Mouse (Mus musculus) embryo, embryonic 9.5 days (tissue): ENCODE data around the gene Cldn34c1.
"Not testable (repeated sequence)": the region's sequence is repeated elsewhere in the genome, so short reads cannot be mapped to it uniquely, and the experiment has no call there.

Source experiments
- DNase-seq: peaks from one replicate; pipeline ENCODE4 v3.0.0-alpha.2; 2017; ENCODE audit errors: extremely low spot score

Cldn34c1 gene

DNA sequence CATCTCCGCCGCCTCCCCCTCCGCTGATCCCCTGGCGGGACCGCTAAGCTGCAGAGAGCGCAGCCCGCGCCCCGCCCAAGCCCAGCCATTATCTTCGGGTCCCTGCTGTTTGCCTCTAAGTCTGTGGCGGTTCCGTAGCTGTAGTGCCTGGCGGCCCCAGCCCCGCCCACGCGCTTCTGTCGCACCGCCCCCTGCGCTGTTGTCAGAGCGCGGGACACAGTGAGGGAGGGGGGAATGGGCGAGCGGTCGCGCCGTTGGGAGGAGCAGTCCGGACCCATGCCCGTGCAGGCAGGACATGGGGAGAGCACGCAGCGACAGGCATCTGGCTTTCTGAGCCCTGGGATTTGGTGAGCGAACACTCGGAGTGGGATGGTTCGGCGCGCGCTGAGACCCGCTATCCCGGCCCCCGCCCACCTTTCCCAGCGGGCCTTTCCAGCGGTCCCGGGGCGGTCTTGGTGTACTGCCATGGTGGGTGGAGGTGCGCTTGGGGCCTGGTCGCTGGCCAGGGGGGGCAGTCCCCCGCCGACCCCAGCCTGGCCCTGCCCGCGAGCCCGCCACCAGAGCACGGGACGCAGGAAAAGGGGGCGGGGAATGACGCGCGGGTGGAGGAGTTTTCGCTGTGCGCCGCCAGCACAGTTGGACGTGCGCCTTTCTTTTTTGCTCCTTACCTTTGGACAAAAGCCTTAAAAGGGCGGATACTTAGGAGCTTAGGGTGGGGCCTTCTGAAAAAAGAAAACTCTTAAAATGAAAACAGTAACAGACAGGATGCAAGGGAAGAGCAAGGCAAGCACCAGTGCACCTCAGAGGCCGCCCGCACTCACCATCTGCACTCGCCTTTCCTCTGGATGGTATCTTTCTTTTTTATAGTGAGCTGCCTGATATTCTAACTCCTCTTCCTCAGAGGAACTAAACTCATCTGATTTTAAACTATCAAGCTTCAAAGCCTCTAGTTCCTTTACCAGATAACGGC is at the start of gene Cldn34c1:
Cldn34c1 (plus strand) TSS at position 205 of the 970 bp plus-strand sequence.
- peak; percentile 85 for DNase-seq

DNA sequence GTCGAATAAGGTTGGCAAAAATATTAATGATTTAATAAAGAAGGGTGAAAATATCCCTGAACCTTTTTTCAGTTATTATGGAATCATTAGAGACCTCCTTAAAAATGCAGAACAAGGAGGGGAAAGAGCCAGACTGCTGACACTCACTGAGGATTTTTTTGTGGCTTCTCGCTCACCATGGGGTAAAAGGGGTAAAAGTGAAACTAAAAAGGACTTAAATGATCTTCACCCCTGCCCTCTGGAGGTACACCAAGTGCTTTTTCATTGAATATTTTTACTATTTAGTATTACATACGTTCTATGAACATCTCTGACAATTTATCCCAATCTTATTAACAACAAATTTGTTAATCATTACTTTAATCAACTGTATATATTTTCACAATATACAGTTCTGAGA is 15.9 kb upstream of the Cldn34c1 start:
- no peak for DNase-seq

DNA sequence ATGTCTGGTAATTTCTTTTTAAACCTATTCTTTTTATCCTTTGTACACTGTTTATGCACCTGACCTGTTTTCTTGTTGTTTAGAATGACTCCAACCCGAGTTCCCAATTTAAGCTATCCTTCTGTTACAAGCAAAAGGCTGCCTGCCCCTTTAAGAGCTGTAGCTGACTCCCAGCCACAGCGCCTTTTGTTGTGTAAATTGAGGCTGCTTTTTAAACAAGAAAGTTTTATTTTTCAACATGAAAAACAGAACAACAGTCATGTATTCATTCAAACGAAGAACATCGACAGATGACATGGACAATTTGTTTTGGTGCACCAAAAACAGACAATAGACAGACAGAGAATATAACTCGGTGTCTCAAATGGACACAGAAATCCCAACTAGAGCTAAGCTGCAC is 489 bp upstream of the Cldn34c1 start:
- not testable (repeated sequence) for DNase-seq

DNA sequence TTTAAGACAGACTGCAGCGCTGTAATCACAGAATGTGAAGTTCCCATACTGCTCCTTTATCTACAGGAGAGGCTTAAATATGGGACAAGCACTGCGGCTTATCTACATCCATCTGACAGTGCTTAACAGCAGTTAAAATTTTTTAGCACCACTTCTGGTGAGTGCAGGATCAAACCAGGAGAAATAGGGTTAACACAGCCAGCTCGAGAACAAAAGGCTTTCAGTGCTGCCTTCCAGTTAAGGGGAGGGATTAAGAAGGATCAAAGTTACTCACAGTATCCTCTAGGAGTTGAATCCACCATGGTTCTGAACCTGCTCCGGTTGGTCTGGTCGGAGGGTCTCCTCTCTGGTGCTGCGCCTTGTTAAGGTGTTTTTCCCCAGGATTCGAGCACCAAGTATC is 1.4 kb downstream of the Cldn34c1 start:
- peak; percentile 8 for DNase-seq

DNA sequence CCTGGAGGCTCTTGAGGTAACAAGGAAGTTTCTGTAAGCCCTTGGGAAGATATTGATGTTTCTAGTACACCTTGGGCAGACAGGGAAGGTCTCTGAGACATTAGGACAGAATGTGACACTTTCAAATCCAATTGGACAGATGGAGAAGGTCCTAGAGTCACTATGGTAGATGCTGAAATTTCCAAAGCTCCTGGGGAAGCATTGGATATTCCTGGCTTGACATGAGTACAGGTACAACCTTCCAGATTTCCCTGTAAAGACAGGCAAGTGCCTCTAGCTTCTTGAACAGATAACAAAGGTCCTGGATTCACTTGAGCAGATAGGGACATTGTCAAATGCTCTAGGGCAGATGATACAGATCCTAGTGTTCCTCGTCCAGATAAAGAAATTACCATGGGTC is 119.1 kb downstream of the Cldn34c1 start, which contains the start of gene Srsx:
Srsx (minus strand) TSS at position 101 of the 400 bp plus-strand sequence.
- not testable (repeated sequence) for DNase-seq
